Mouse (Mus musculus): Measurements from ENCODE around the gene Slc39a2. TPM values are rescaled to one million over a fixed set of nuclear protein-coding genes. Genes with fewer than 3 reads are reported as not detected.
"Not testable (repeated sequence)": the region's sequence is repeated elsewhere in the genome, so short reads cannot be mapped to it uniquely, and the experiment has no call there.

Gene Slc39a2
- total RNA-seq (2012; rRNA removed): 0.49 and 0.74 TPM in 2 replicates

- in situ Hi-C loops (cut with MboI; ENCODE audit: low sequenced_read_pairs in 2 of 2, unreplicated experiment in 2 of 2): no loop called here
- DNase-seq (ENCODE audit: low read depth, low spot score): no peak
- peaks cover 35% of the 10 kb centered on the region for H3K36me3 ChIP-seq (ENCODE audit: control insufficient read depth, insufficient read depth, low read length, poor library complexity, severe bottlenecking)
- peaks cover 6 to 16% of the 10 kb centered on the region in 2 experiments; a peak in 2 of 4 replicates for H3K4me1 ChIP-seq (ENCODE audit: control insufficient read depth in 2 of 2, insufficient read depth in 2 of 2, low read length in 2 of 2, poor library complexity in 1 of 2)
- no peak within 1 kb of the TSS for H3K27ac ChIP-seq (ENCODE audit: insufficient read depth, low read depth, low read length, poor library complexity, severe bottlenecking)
- TF ChIP-seq HCFC1 (IDR thresholded peaks at IDR 0.05; ENCODE audit: borderline replicate concordance, insufficient read depth, low read length) (no peak), ZC3H11A (IDR thresholded peaks at IDR 0.05; ENCODE audit: borderline replicate concordance, low read depth, low read length) (no peak), MAFK (IDR thresholded peaks at IDR 0.05; ENCODE audit: insufficient read depth, low read depth, low read length) (no peak)
- no peak within 1 kb of the TSS for H3K9ac ChIP-seq (ENCODE audit: insufficient read depth, low read depth, low read length, poor library complexity, severe bottlenecking)
- no peak within 1 kb of the TSS for H3K4me3 ChIP-seq (ENCODE audit: insufficient read depth in 1 of 2, low read depth in 1 of 2, low read length in 2 of 2, poor library complexity in 1 of 2, severe bottlenecking in 1 of 2)
- no peaks in the 10 kb centered on the region for H3K9me3 ChIP-seq (ENCODE audit: control insufficient read depth, insufficient read depth, low read depth, low read length)
Measured at GRCm38 (mm10) chr14:51892191-51892939, at the start of gene Slc39a2. Slc39a2 (plus strand) TSS chr14:51892889.

GRCm38 (mm10) chr14:51843882-51844281 lies 48.8 kb upstream of the Slc39a2 start:
- H3K36me3 ChIP-seq (ENCODE audit: control insufficient read depth, insufficient read depth, low read length, poor library complexity, severe bottlenecking): no peaks in the 10 kb centered on the region
- H3K9ac ChIP-seq (ENCODE audit: insufficient read depth, low read depth, low read length, poor library complexity, severe bottlenecking): no peak overlapping the region
- in situ Hi-C loops (cut with MboI; ENCODE audit: low sequenced_read_pairs in 2 of 2, unreplicated experiment in 2 of 2): no loop called here
- no peak overlapping the region for H3K27ac ChIP-seq (ENCODE audit: insufficient read depth, low read depth, low read length, poor library complexity, severe bottlenecking)
- DNase-seq (ENCODE audit: low read depth, low spot score): no peak
- H3K4me3 ChIP-seq (ENCODE audit: insufficient read depth in 1 of 2, low read depth in 1 of 2, low read length in 2 of 2, poor library complexity in 1 of 2, severe bottlenecking in 1 of 2): no peak overlapping the region
- no peaks in the 10 kb centered on the region for H3K9me3 ChIP-seq (ENCODE audit: control insufficient read depth, insufficient read depth, low read depth, low read length)
- TF ChIP-seq MAFK (IDR thresholded peaks at IDR 0.05; ENCODE audit: insufficient read depth, low read depth, low read length) (no peak), ZC3H11A (IDR thresholded peaks at IDR 0.05; ENCODE audit: borderline replicate concordance, low read depth, low read length) (no peak), ZNF384 (IDR thresholded peaks at IDR 0.05; ENCODE audit: low read depth, low read length) (no peak)
- H3K4me1 ChIP-seq (ENCODE audit: control insufficient read depth in 2 of 2, insufficient read depth in 2 of 2, low read length in 2 of 2, poor library complexity in 1 of 2): peaks cover 0 to 4% of the 10 kb centered on the region in 2 experiments; a peak in 1 of 4 replicates

- Histone ChIP-seq H3K9me3 (ENCODE audit: control insufficient read depth, insufficient read depth, low read depth, low read length) (no peaks in the 10 kb centered on the region), H3K36me3 (ENCODE audit: control insufficient read depth, insufficient read depth, low read length, poor library complexity, severe bottlenecking) (no peaks in the 10 kb centered on the region), H3K4me3 (ENCODE audit: insufficient read depth in 1 of 2, low read depth in 1 of 2, low read length in 2 of 2, poor library complexity in 1 of 2, severe bottlenecking in 1 of 2) (no peak overlapping the region), H3K4me1 (ENCODE audit: control insufficient read depth in 2 of 2, insufficient read depth in 2 of 2, low read length in 2 of 2, poor library complexity in 1 of 2) (peaks cover 0 to 2% of the 10 kb centered on the region in 2 experiments; a peak in 1 of 4 replicates), H3K27ac (ENCODE audit: insufficient read depth, low read depth, low read length, poor library complexity, severe bottlenecking) (no peak overlapping the region), H3K9ac (ENCODE audit: insufficient read depth, low read depth, low read length, poor library complexity, severe bottlenecking) (no peak overlapping the region)
- TF ChIP-seq MAFK (IDR thresholded peaks at IDR 0.05; ENCODE audit: insufficient read depth, low read depth, low read length): no peak
- no peak for TF ChIP-seq CHD2 (IDR thresholded peaks at IDR 0.05; ENCODE audit: low read depth, low read length)
- no peak for TF ChIP-seq HCFC1 (IDR thresholded peaks at IDR 0.05; ENCODE audit: borderline replicate concordance, insufficient read depth, low read length)
- TF ChIP-seq ZNF384 (IDR thresholded peaks at IDR 0.05; ENCODE audit: low read depth, low read length): no peak
- no peak for TF ChIP-seq ZC3H11A (IDR thresholded peaks at IDR 0.05; ENCODE audit: borderline replicate concordance, low read depth, low read length)
- in situ Hi-C loops (cut with MboI; ENCODE audit: low sequenced_read_pairs in 2 of 2, unreplicated experiment in 2 of 2): no loop called here
- no peak for DNase-seq (ENCODE audit: low read depth, low spot score)
Measured at GRCm38 (mm10) chr14:51846566-51846965, 46.1 kb upstream of the Slc39a2 start.

GRCm38 (mm10) chr14:51851006-51851405 lies 41.7 kb upstream of the Slc39a2 start:
- H3K27ac ChIP-seq (ENCODE audit: insufficient read depth, low read depth, low read length, poor library complexity, severe bottlenecking); H3K4me3 ChIP-seq (ENCODE audit: insufficient read depth in 1 of 2, low read depth in 1 of 2, low read length in 2 of 2, poor library complexity in 1 of 2, severe bottlenecking in 1 of 2); DNase-seq (ENCODE audit: low read depth, low spot score); H3K9ac ChIP-seq (ENCODE audit: insufficient read depth, low read depth, low read length, poor library complexity, severe bottlenecking); H3K36me3 ChIP-seq (ENCODE audit: control insufficient read depth, insufficient read depth, low read length, poor library complexity, severe bottlenecking); H3K4me1 ChIP-seq (ENCODE audit: control insufficient read depth in 2 of 2, insufficient read depth in 2 of 2, low read length in 2 of 2, poor library complexity in 1 of 2); H3K9me3 ChIP-seq (ENCODE audit: control insufficient read depth, insufficient read depth, low read depth, low read length); in situ Hi-C loops (cut with MboI; ENCODE audit: low sequenced_read_pairs in 2 of 2, unreplicated experiment in 2 of 2): not testable (repeated sequence)

GRCm38 (mm10) chr14:51853399-51853798 lies 39.3 kb upstream of the Slc39a2 start, which contains the start of gene Ear6:
Ear6 (plus strand) TSS chr14:51853699.
- in situ Hi-C loops (cut with MboI; ENCODE audit: low sequenced_read_pairs in 2 of 2, unreplicated experiment in 2 of 2): no loop called here
- TF ChIP-seq HCFC1 (IDR thresholded peaks at IDR 0.05; ENCODE audit: borderline replicate concordance, insufficient read depth, low read length): no peak
- no peak for TF ChIP-seq ZC3H11A (IDR thresholded peaks at IDR 0.05; ENCODE audit: borderline replicate concordance, low read depth, low read length)
- TF ChIP-seq ZNF384 (IDR thresholded peaks at IDR 0.05; ENCODE audit: low read depth, low read length): no peak
- TF ChIP-seq MAFK (IDR thresholded peaks at IDR 0.05; ENCODE audit: insufficient read depth, low read depth, low read length): no peak
- TF ChIP-seq CHD2 (IDR thresholded peaks at IDR 0.05; ENCODE audit: low read depth, low read length): no peak

GRCm38 (mm10) chr14:51855280-51855679 lies 37.4 kb upstream of the Slc39a2 start:
- DNase-seq (ENCODE audit: low read depth, low spot score); in situ Hi-C loops (cut with MboI; ENCODE audit: low sequenced_read_pairs in 2 of 2, unreplicated experiment in 2 of 2): not testable (repeated sequence)

More at GRCm38 (mm10) chr14:51853399-51853798, 39.3 kb upstream of the Slc39a2 start, which contains the start of gene Ear6:
- DNase-seq (ENCODE audit: low read depth, low spot score): no peak
- Histone ChIP-seq H3K9ac (ENCODE audit: insufficient read depth, low read depth, low read length, poor library complexity, severe bottlenecking) (no peak within 1 kb of the TSS), H3K4me3 (ENCODE audit: insufficient read depth in 1 of 2, low read depth in 1 of 2, low read length in 2 of 2, poor library complexity in 1 of 2, severe bottlenecking in 1 of 2) (no peak within 1 kb of the TSS), H3K27ac (ENCODE audit: insufficient read depth, low read depth, low read length, poor library complexity, severe bottlenecking) (no peak within 1 kb of the TSS), H3K36me3 (ENCODE audit: control insufficient read depth, insufficient read depth, low read length, poor library complexity, severe bottlenecking) (no peaks in the 10 kb centered on the region), H3K9me3 (ENCODE audit: control insufficient read depth, insufficient read depth, low read depth, low read length) (no peaks in the 10 kb centered on the region), H3K4me1 (ENCODE audit: control insufficient read depth in 2 of 2, insufficient read depth in 2 of 2, low read length in 2 of 2, poor library complexity in 1 of 2) (no peaks in the 10 kb centered on the region)

GRCm38 (mm10) chr14:51863603-51864002 lies 29.1 kb upstream of the Slc39a2 start:
- H3K4me3 ChIP-seq (ENCODE audit: insufficient read depth in 1 of 2, low read depth in 1 of 2, low read length in 2 of 2, poor library complexity in 1 of 2, severe bottlenecking in 1 of 2); H3K4me1 ChIP-seq (ENCODE audit: control insufficient read depth in 2 of 2, insufficient read depth in 2 of 2, low read length in 2 of 2, poor library complexity in 1 of 2); H3K27ac ChIP-seq (ENCODE audit: insufficient read depth, low read depth, low read length, poor library complexity, severe bottlenecking); H3K9ac ChIP-seq (ENCODE audit: insufficient read depth, low read depth, low read length, poor library complexity, severe bottlenecking); DNase-seq (ENCODE audit: low read depth, low spot score); in situ Hi-C loops (cut with MboI; ENCODE audit: low sequenced_read_pairs in 2 of 2, unreplicated experiment in 2 of 2); H3K36me3 ChIP-seq (ENCODE audit: control insufficient read depth, insufficient read depth, low read length, poor library complexity, severe bottlenecking); H3K9me3 ChIP-seq (ENCODE audit: control insufficient read depth, insufficient read depth, low read depth, low read length): not testable (repeated sequence)

More at GRCm38 (mm10) chr14:51855280-51855679, 37.4 kb upstream of the Slc39a2 start:
- not testable (repeated sequence) for H3K27ac ChIP-seq (ENCODE audit: insufficient read depth, low read depth, low read length, poor library complexity, severe bottlenecking); H3K9ac ChIP-seq (ENCODE audit: insufficient read depth, low read depth, low read length, poor library complexity, severe bottlenecking); H3K4me1 ChIP-seq (ENCODE audit: control insufficient read depth in 2 of 2, insufficient read depth in 2 of 2, low read length in 2 of 2, poor library complexity in 1 of 2); H3K4me3 ChIP-seq (ENCODE audit: insufficient read depth in 1 of 2, low read depth in 1 of 2, low read length in 2 of 2, poor library complexity in 1 of 2, severe bottlenecking in 1 of 2); H3K9me3 ChIP-seq (ENCODE audit: control insufficient read depth, insufficient read depth, low read depth, low read length); H3K36me3 ChIP-seq (ENCODE audit: control insufficient read depth, insufficient read depth, low read length, poor library complexity, severe bottlenecking)

All from ES-E14 (cell line).